Mouse (Mus musculus): Measurements from ENCODE around the gene Aebp1.

Gene Aebp1

GRCm38 (mm10) chr11:5893807-5894206 is 32.1 kb downstream of the Aebp1 start:
- in situ Hi-C loops (cut with MseI, MboI): no loop called here

DNA sequence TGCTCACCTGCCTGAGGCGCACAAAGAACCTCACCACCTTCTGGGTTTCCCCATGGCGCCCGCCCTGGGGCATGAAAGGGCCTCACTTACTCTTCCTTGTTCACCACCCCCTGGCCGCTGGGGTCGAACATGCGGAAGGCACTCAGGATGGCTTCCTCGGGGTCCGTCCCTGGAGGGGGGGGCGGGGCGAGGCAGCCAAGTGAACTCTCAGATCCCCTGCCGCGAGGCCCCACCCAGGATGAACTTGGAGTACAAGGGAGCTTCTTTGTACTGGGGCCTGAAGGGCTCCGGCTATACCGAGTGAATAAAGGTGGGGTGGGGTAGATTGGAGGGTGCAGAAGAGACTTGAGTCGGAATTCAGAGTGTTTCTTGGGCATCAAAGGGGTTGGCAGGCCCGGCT is 35.5 kb downstream of the Aebp1 start:
- in situ Hi-C loops (cut with MseI, MboI): no loop called here

GRCm38 (mm10) chr11:5897839-5898238 is 36.1 kb downstream of the Aebp1 start:
- in situ Hi-C loops (cut with MseI, MboI): no loop called here

- in situ Hi-C loops (cut with MseI, MboI): no loop called here
Measured at GRCm38 (mm10) chr11:5898531-5898930, 36.8 kb downstream of the Aebp1 start, which contains the start of gene Myl7. Gene Myl7 (minus strand): TSS chr11:5898782.

DNA sequence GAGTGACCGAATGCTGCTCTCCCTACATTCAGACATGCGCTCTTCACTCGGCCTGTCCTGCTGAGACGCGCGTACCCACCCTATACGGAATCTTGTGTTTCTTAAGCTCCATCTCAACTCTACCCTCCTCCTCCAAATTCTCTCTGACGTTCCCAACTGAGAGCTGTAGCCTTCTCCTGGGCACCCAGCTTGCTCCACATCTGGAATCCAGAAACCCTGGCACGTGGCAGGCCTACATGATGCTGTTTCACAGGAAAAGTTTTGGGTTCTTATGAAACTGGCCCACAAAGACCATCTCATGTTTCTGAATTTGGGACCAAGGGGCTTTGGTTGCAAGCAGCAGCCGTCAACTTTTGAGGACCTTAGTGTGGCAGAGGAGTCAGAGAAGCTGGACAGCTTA is 37.5 kb downstream of the Aebp1 start:
- in situ Hi-C loops (cut with MseI, MboI): no loop called here

GRCm38 (mm10) chr11:5901320-5901719 is 39.6 kb downstream of the Aebp1 start:
- in situ Hi-C loops (cut with MseI, MboI): no loop called here

DNA sequence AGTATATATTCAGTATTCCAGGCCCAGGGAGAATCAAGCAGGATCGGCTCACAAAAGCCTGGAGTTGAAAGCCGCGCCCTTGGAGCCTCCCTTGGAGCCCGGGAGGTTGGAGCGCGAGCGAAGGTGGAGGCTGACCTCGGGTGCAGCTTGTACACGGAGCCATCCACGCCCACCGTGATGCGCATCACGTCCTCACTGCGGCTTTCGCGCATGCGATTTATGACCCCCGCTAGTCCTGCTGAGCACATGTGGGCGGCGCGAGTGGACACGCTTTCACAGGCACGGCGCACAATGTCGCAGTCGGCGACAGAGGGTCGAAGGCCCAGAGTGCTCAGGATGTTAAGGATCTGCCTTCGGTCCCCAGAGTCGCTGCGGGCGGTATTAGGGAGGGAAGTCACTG is 40.2 kb downstream of the Aebp1 start:
- in situ Hi-C loops (cut with MseI, MboI): no loop called here

DNA sequence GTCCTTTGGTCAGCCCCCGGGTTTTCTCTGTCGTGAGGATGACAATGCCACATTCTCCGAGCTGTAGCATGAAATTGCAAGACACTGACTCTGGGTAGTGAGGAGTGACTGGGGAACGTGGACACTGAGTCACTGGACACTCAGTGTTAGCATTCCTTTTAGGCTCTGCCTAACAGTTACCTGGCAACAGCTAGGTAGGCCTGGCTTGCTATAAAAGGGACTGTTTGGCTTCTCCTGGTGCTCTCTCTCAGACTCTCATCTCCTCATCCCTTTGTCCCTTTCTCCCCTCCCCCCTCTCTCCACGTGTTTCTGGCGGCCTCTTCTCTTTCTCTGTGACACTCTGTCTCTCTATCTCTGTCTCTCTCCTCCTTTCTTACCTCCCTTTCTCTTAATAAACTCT is 40.6 kb downstream of the Aebp1 start:
- in situ Hi-C loops (cut with MseI, MboI): no loop called here

GRCm38 (mm10) chr11:5903844-5904243 is 42.1 kb downstream of the Aebp1 start:
- in situ Hi-C loops (cut with MseI, MboI): no loop called here

GRCm38 (mm10) chr11:5904357-5904756 is 42.6 kb downstream of the Aebp1 start:
- in situ Hi-C loops (cut with MseI, MboI): no loop called here

DNA sequence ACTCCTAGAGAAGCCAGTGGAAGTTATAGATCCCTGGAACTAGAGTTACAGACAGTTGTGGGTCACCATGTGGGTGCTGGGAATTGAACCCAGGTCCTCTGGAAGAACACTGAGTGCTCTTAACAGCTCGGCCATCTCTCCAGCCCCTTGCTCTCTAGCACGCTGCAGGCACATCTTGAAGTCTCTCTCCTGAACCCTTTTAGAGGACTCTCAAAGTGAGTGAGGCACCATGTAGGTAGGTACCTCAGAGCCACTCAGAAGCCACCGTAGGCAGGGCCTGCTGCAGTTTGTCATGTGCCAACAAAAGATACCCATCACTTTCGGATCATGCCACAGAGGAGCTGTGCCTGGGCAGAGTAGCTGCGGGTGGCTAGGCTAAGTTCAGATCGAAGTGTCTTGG is 43.1 kb downstream of the Aebp1 start:
- in situ Hi-C loops (cut with MseI, MboI): no loop called here

GRCm38 (mm10) chr11:5905778-5906518 is 44.2 kb downstream of the Aebp1 start:
- in situ Hi-C loops (cut with MseI, MboI): no loop called here

- in situ Hi-C loops (cut with MseI, MboI): no loop called here
Measured at GRCm38 (mm10) chr11:5907096-5907495, 45.3 kb downstream of the Aebp1 start.

DNA sequence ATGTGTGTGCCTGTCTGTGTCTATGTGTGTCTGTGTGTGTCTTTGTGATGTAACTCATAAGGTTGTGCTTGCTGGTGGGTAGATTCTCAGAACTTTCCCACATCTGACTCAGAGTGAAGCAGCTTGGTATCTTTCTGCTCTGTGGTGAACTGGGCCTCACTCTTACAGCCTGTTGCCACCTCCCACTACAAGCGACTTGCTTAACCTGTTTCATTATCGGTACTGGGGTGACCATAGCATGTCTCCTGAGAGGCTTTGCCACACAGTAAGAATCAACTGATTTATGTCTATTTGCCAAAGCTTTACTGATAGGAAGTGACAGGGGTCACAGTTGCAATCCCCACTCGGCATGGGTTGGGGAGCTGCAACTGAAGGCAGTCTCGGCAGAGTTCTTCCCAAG is 46.9 kb downstream of the Aebp1 start:
- in situ Hi-C loops (cut with MseI, MboI): no loop called here

GRCm38 (mm10) chr11:5912635-5913034 is 50.9 kb downstream of the Aebp1 start:
- in situ Hi-C loops (cut with MseI, MboI): no loop called here

GRCm38 (mm10) chr11:5913256-5913655 is 51.5 kb downstream of the Aebp1 start:
- in situ Hi-C loops (cut with MseI, MboI): no loop called here

DNA sequence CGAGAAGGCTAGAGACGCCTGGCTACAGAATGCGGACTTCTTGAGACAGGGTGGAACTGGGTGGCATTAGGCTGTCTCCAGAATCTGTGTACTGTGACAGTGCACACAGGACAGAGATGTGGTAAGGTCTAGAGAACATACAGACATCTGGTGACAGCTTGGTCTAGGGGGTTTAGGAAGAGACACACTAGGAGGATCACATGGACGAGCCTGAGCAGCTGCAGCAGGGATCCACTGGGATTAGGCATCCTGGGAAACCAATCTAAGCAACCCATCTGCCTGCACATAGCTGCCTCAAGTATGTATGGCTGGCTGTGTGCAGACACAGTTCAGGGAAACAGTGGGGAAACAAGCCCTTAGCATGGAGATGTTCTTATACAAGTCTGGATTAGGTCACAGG is 52.2 kb downstream of the Aebp1 start:
- in situ Hi-C loops (cut with MseI, MboI): no loop called here

DNA sequence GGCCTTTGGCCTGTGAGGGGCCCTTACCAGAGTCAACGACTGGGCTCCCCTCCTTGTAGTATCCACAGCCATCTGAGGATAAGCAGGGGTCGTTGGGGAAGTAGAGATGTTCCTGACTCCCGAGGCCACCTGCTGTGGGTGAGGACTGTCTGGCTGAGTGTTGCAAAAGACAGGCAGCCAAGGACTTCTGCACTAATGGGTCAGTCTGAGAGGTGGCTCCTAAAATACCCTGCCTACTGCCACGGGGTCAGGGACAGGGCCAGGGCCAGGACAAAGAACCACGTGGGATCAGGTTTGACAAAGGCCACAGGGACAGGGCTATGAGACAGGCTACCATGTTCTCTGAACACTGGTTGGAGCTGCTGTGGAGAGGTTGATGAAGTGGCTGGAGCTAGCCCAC is 53.2 kb downstream of the Aebp1 start:
- in situ Hi-C loops (cut with MseI, MboI): no loop called here

DNA sequence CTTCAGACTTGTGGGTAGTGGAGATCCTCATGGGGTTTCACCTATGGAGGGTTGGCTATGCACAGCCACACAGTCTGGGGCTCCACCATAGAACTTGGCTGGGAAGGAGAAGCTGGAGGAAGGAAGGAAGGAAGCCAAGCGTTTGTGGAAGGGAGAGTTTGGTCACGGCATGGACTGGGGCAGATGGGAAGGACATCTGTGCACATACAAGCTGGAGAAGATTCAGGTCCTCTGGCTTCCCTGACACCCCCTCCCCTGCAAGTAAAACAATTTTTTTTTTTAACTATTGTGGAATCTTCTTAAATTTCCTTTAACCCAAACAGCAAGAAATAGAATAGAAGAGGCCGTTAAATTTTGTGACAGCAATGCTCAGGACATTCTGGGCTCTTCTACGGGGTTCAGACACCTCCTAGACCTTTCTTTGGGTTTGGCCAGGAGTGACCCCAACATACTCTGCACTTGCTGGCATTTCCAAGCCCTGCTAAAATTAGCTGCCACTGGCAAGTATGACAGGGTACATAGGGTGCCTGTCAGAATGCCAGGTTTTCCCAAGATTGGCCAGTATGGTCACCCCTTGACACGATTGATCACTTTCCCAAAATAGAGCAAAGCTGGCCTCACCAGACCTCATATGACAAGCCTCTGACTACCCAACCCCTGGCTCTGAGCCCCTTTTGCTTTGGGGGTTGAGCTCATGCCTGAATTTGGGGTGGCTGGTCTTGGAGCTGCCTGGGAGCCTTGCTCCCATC is 53.9 kb downstream of the Aebp1 start:
- in situ Hi-C loops (cut with MseI, MboI): no loop called here

- in situ Hi-C loops (cut with MseI, MboI): no loop called here
Measured at GRCm38 (mm10) chr11:5916178-5916548, 54.4 kb downstream of the Aebp1 start.

DNA sequence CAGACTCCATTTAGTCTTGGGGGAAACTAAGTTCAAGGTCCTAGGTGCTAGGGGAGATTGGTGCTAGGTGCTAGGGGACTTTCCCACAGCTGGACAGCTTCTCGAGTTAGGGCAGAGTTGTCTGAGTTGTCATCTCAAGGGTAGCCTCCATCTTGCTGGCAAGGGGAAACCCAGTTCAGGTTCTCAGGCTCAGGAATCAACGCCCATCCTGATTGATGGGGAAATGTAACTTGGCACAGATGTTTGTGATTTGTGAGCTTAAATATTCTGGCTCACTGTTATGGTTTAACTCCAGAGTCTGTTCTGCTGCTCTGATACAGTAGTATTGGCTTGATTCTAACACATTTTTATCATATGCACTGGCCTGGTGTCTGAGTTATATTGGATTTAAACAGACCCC is 56.4 kb downstream of the Aebp1 start:
- in situ Hi-C loops (cut with MseI, MboI): no loop called here

GRCm38 (mm10) chr11:5919606-5920005 is 57.9 kb downstream of the Aebp1 start:
- in situ Hi-C loops (cut with MseI, MboI): no loop called here

- in situ Hi-C loops (cut with MseI, MboI): no loop called here
Measured at GRCm38 (mm10) chr11:5920323-5920960, 58.7 kb downstream of the Aebp1 start.
